Mouse (Mus musculus): ENCODE results near the gene Hmg20a. TPM values are rescaled to one million over a fixed set of nuclear protein-coding genes. Genes with fewer than 3 reads are reported as not detected.
"Not testable (repeated sequence)": the region's sequence is repeated elsewhere in the genome, so short reads cannot be mapped to it uniquely, and the experiment has no call there.

Gene Hmg20a
- polyA plus RNA-seq, 1 experiment from 2014 or later = 74.7 TPM

GRCm38 (mm10) chr9:56421991-56422390 lies 3.6 kb downstream of the Hmg20a start:
- Histone ChIP-seq H3K36me3 (ENCODE audit: control insufficient read depth, insufficient read depth, low read length) (no peaks in the 10 kb centered on the region), H3K27ac (ENCODE audit: low read depth, low read length) (no peak overlapping the region), H3K4me1 (replicated peaks; ENCODE audit: control insufficient read depth, insufficient read depth, low read length) (peaks cover 4% of the 10 kb centered on the region; the same call in 1 of the 2 replicates), H3K4me2 (ENCODE audit: low read depth, low read length, severe bottlenecking) (no peak overlapping the region), H3K27me3 (ENCODE audit: control insufficient read depth, insufficient read depth, low read length) (no peaks in the 10 kb centered on the region), H3K9me3 (ENCODE audit: control insufficient read depth, low read length) (no peaks in the 10 kb centered on the region), H3K9ac (ENCODE audit: low read length) (no peak overlapping the region), H3K4me3 (ENCODE audit: low read depth, low read length) (no peak overlapping the region)
- WGBS = 86% methylated on average over 5 of the region's 5 CpGs
- no peak for DNase-seq (ENCODE audit: low spot score)
- no peak for ATAC-seq (replicated peaks; ENCODE audit: low FRiP score)

GRCm38 (mm10) chr9:56424861-56425260 lies 6.5 kb downstream of the Hmg20a start:
- 90% methylated on average over 4 of the region's 4 CpGs for WGBS
- no peak for DNase-seq (ENCODE audit: low spot score)
- no peak overlapping the region for H3K27ac ChIP-seq (ENCODE audit: low read depth, low read length)
- H3K9me3 ChIP-seq (ENCODE audit: control insufficient read depth, low read length) = no peaks in the 10 kb centered on the region
- no peaks in the 10 kb centered on the region for H3K27me3 ChIP-seq (ENCODE audit: control insufficient read depth, insufficient read depth, low read length)
- H3K9ac ChIP-seq (ENCODE audit: low read length) = no peak overlapping the region
- H3K4me1 ChIP-seq (replicated peaks; ENCODE audit: control insufficient read depth, insufficient read depth, low read length) = no peaks in the 10 kb centered on the region
- ATAC-seq (replicated peaks; ENCODE audit: low FRiP score) = no peak
- no peak overlapping the region for H3K4me3 ChIP-seq (ENCODE audit: low read depth, low read length)
- no peak overlapping the region for H3K4me2 ChIP-seq (ENCODE audit: low read depth, low read length, severe bottlenecking)
- no peaks in the 10 kb centered on the region for H3K36me3 ChIP-seq (ENCODE audit: control insufficient read depth, insufficient read depth, low read length)

DNA sequence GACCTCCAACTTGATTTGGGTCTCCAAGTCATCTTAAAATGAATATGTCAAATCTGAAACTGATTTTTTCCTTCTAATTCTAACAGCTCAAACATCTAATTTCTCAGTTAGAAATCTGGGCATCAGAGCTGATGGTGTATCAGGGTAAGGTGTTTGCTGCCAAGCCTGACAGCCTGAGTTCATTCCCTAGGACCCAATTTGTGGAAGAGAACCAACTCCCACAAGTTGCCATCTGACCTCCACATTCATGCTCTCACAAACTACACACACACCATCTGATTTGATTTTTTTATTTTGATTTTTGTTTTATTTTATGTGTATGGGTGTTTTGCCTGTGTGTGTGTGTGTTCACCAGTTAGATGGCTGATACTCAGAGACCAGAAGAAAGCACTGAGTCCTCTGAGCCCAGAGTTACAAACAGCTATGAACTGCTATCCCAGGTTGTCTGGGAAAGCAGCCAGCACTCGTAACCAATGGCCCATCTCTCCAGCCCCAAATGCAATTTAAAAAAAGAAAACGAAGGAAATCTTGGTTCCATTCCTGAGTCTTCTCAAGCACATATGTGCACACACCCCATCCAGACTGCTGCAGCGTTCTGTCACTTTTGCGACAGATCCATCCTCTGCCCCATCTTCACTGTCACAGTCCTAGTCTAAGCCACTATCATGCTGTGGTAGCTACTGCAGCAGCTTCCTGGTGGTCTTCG lies 17.6 kb downstream of the Hmg20a start:
- 90% methylated on average over 5 of the region's 5 CpGs for WGBS
- no peak for ATAC-seq (replicated peaks; ENCODE audit: low FRiP score)

GRCm38 (mm10) chr9:56437300-56437892 lies 19.0 kb downstream of the Hmg20a start:
- H3K9ac ChIP-seq (ENCODE audit: low read length); ATAC-seq (replicated peaks; ENCODE audit: low FRiP score); DNase-seq (ENCODE audit: low spot score); H3K4me2 ChIP-seq (ENCODE audit: low read depth, low read length, severe bottlenecking); H3K4me1 ChIP-seq (replicated peaks; ENCODE audit: control insufficient read depth, insufficient read depth, low read length); H3K27me3 ChIP-seq (ENCODE audit: control insufficient read depth, insufficient read depth, low read length); H3K4me3 ChIP-seq (ENCODE audit: low read depth, low read length); H3K9me3 ChIP-seq (ENCODE audit: control insufficient read depth, low read length); H3K36me3 ChIP-seq (ENCODE audit: control insufficient read depth, insufficient read depth, low read length); H3K27ac ChIP-seq (ENCODE audit: low read depth, low read length): not testable (repeated sequence)
- 87% methylated on average over 25 of the region's 29 CpGs for WGBS

More for the DNA sequence above, 17.6 kb downstream of the Hmg20a start:
- no peak overlapping the region for H3K4me2 ChIP-seq (ENCODE audit: low read depth, low read length, severe bottlenecking)
- H3K27me3 ChIP-seq (ENCODE audit: control insufficient read depth, insufficient read depth, low read length) = no peaks in the 10 kb centered on the region
- no peak for DNase-seq (ENCODE audit: low spot score)
- no peaks in the 10 kb centered on the region for H3K36me3 ChIP-seq (ENCODE audit: control insufficient read depth, insufficient read depth, low read length)
- H3K9me3 ChIP-seq (ENCODE audit: control insufficient read depth, low read length) = no peaks in the 10 kb centered on the region
- H3K9ac ChIP-seq (ENCODE audit: low read length) = no peak overlapping the region
- H3K27ac ChIP-seq (ENCODE audit: low read depth, low read length) = no peak overlapping the region
- H3K4me1 ChIP-seq (replicated peaks; ENCODE audit: control insufficient read depth, insufficient read depth, low read length) = no peaks in the 10 kb centered on the region
- no peak overlapping the region for H3K4me3 ChIP-seq (ENCODE audit: low read depth, low read length)

GRCm38 (mm10) chr9:56439699-56440098 lies 21.3 kb downstream of the Hmg20a start:
- ATAC-seq (replicated peaks; ENCODE audit: low FRiP score) (no peak), DNase-seq (ENCODE audit: low spot score) (no peak)
- Histone ChIP-seq H3K9ac (ENCODE audit: low read length) (no peak overlapping the region), H3K36me3 (ENCODE audit: control insufficient read depth, insufficient read depth, low read length) (no peaks in the 10 kb centered on the region), H3K4me2 (ENCODE audit: low read depth, low read length, severe bottlenecking) (no peak overlapping the region), H3K27ac (ENCODE audit: low read depth, low read length) (no peak overlapping the region), H3K27me3 (ENCODE audit: control insufficient read depth, insufficient read depth, low read length) (no peaks in the 10 kb centered on the region), H3K4me1 (replicated peaks; ENCODE audit: control insufficient read depth, insufficient read depth, low read length) (no peaks in the 10 kb centered on the region), H3K4me3 (ENCODE audit: low read depth, low read length) (no peak overlapping the region), H3K9me3 (ENCODE audit: control insufficient read depth, low read length) (no peaks in the 10 kb centered on the region)
- 85% methylated on average over 7 of the region's 7 CpGs for WGBS

DNA sequence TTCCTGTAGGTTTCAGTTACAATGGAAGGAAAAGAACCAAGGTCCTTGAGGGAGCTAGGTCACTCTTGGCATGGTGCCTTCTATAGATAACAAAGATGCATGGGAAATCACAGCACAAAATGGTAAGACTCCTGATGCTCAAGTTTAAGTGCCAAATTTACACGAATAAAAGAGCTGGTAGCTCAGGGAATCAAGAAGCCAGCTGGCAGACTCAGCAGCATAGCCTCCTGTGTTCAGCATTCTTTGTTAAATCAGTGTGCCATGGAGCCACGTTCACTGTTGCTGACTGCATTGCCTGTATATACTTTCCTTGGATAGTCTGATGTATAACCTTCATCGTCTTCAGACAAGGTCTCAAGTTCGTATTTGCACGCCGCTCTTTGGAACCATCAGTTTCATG lies 33.2 kb downstream of the Hmg20a start:
- ATAC-seq (replicated peaks; ENCODE audit: low FRiP score) = no peak
- no peak for DNase-seq (ENCODE audit: low spot score)
- no peak overlapping the region for H3K9ac ChIP-seq (ENCODE audit: low read length)
- WGBS = 95% methylated on average over 6 of the region's 6 CpGs
- no peaks in the 10 kb centered on the region for H3K4me1 ChIP-seq (replicated peaks; ENCODE audit: control insufficient read depth, insufficient read depth, low read length)
- no peaks in the 10 kb centered on the region for H3K9me3 ChIP-seq (ENCODE audit: control insufficient read depth, low read length)
- H3K27ac ChIP-seq (ENCODE audit: low read depth, low read length) = no peak overlapping the region
- no peak overlapping the region for H3K4me2 ChIP-seq (ENCODE audit: low read depth, low read length, severe bottlenecking)
- H3K36me3 ChIP-seq (ENCODE audit: control insufficient read depth, insufficient read depth, low read length) = no peaks in the 10 kb centered on the region
- H3K27me3 ChIP-seq (ENCODE audit: control insufficient read depth, insufficient read depth, low read length) = no peaks in the 10 kb centered on the region
- H3K4me3 ChIP-seq (ENCODE audit: low read depth, low read length) = no peak overlapping the region

- WGBS = 85% methylated on average over 2 of the region's 2 CpGs
Measured at GRCm38 (mm10) chr9:56453038-56453815, 34.8 kb downstream of the Hmg20a start.

GRCm38 (mm10) chr9:56456426-56456825 lies 38.0 kb downstream of the Hmg20a start:
- H3K4me3 ChIP-seq (ENCODE audit: low read depth, low read length) = no peak overlapping the region
- H3K9ac ChIP-seq (ENCODE audit: low read length) = no peak overlapping the region
- WGBS = 96% methylated on average over 3 of the region's 3 CpGs
- no peak overlapping the region for H3K4me2 ChIP-seq (ENCODE audit: low read depth, low read length, severe bottlenecking)
- no peaks in the 10 kb centered on the region for H3K4me1 ChIP-seq (replicated peaks; ENCODE audit: control insufficient read depth, insufficient read depth, low read length)
- no peaks in the 10 kb centered on the region for H3K9me3 ChIP-seq (ENCODE audit: control insufficient read depth, low read length)
- H3K27ac ChIP-seq (ENCODE audit: low read depth, low read length) = no peak overlapping the region
- ATAC-seq (replicated peaks; ENCODE audit: low FRiP score) (no peak), DNase-seq (ENCODE audit: low spot score) (no peak)
- no peaks in the 10 kb centered on the region for H3K27me3 ChIP-seq (ENCODE audit: control insufficient read depth, insufficient read depth, low read length)
- no peaks in the 10 kb centered on the region for H3K36me3 ChIP-seq (ENCODE audit: control insufficient read depth, insufficient read depth, low read length)

More at GRCm38 (mm10) chr9:56453038-56453815, 34.8 kb downstream of the Hmg20a start:
- no peaks in the 10 kb centered on the region for H3K36me3 ChIP-seq (ENCODE audit: control insufficient read depth, insufficient read depth, low read length)
- H3K9ac ChIP-seq (ENCODE audit: low read length) = no peak overlapping the region
- H3K4me2 ChIP-seq (ENCODE audit: low read depth, low read length, severe bottlenecking) = no peak overlapping the region
- no peak for DNase-seq (ENCODE audit: low spot score)
- ATAC-seq (replicated peaks; ENCODE audit: low FRiP score) = no peak
- no peaks in the 10 kb centered on the region for H3K4me1 ChIP-seq (replicated peaks; ENCODE audit: control insufficient read depth, insufficient read depth, low read length)
- H3K9me3 ChIP-seq (ENCODE audit: control insufficient read depth, low read length) = no peaks in the 10 kb centered on the region
- no peak overlapping the region for H3K27ac ChIP-seq (ENCODE audit: low read depth, low read length)
- no peak overlapping the region for H3K4me3 ChIP-seq (ENCODE audit: low read depth, low read length)
- H3K27me3 ChIP-seq (ENCODE audit: control insufficient read depth, insufficient read depth, low read length) = no peaks in the 10 kb centered on the region

Measured in forebrain, embryonic 11.5 days (tissue).